9 mouse cellular contexts compared by ENCODE assay signal in genomic region chr19:16367218-16367617, GRCm38 (mm10).
DNase-seq lines count a peak whose midpoint lies in the region; ATAC-seq and TF ChIP-seq lines count a peak whose summit lies in the region.
"Had no signal": no experiment of that assay in that cellular context is flagged by ENCODE, and none has a peak within 500 bp of the region (broad histone marks: within the 10 kb centered on the region; RNA-seq: fewer than 3 reads in every experiment).

No protein-coding gene starts in this region.

- peaks cover 7% of the 10 kb centered on the region; the same call in 1 of the 2 replicates for H3K4me1 ChIP-seq in liver, postnatal 0 days (ENCODE audit: insufficient read depth)
- H3K4me1 ChIP-seq in liver, embryonic 12.5 days, result 0 out of 2 replicates have a peak, but pooled peaks cover 4% of the 10 kb centered on the region
- peaks cover 23% of the 10 kb centered on the region for H3K4me1 ChIP-seq in embryonic fibroblast, embryonic 13.5 days (ENCODE audit: control insufficient read depth, insufficient read depth, low read length)
- peaks cover 22% of the 10 kb centered on the region for H3K4me1 ChIP-seq in midbrain, embryonic 15.5 days

- TF ChIP-seq POLR2A in embryonic fibroblast, embryonic 13.5 days (IDR thresholded peaks at IDR 0.05; ENCODE audit: low read depth, low read length), result no peak

- intact Hi-C loops in gastrocnemius, postnatal 36 days (cut with DNase I), result no loop called here

- 0 out of 2 replicates have a peak overlapping the region, but pooled peaks have one; percentile 2 for H3K27ac ChIP-seq in liver, postnatal 0 days (ENCODE audit: low read depth)
- H3K27ac ChIP-seq in liver, embryonic 12.5 days, result no peak overlapping the region
- H3K27ac ChIP-seq in embryonic fibroblast, embryonic 13.5 days (ENCODE audit: insufficient read depth, low read length), result peak overlapping the region; percentile 74
- peak overlapping the region; percentile 64 for H3K27ac ChIP-seq in midbrain, embryonic 15.5 days

- peak; percentile 69 for ATAC-seq in liver, postnatal 0 days
- no peak for ATAC-seq in liver, embryonic 12.5 days
- ATAC-seq in midbrain, embryonic 15.5 days (replicated peaks), result peak; percentile 38
- no peak for ATAC-seq in cerebellum, adult (ENCODE audit: insufficient number of reproducible peaks, low FRiP score, low TSS enrichment)

- H3K27me3 ChIP-seq in liver, postnatal 0 days (ENCODE audit: insufficient read depth, low read length), result no peaks in the 10 kb centered on the region
- H3K27me3 ChIP-seq in liver, embryonic 12.5 days (replicated peaks), result no peaks in the 10 kb centered on the region
- H3K27me3 ChIP-seq in midbrain, embryonic 15.5 days (replicated peaks), result no peaks in the 10 kb centered on the region

- TF ChIP-seq CTCF in liver, postnatal 0 days (IDR thresholded peaks at IDR 0.05; ENCODE audit: low read depth), result no peak
- TF ChIP-seq CTCF in embryonic fibroblast, embryonic 13.5 days (IDR thresholded peaks at IDR 0.05; ENCODE audit: borderline replicate concordance, insufficient read depth, low read length), result no peak

- no peak for DNase-seq in liver, postnatal 0 days
- peak; percentile 25 to 37 for DNase-seq in gastrocnemius, postnatal 36 days
- DNase-seq in kidney, adult 18-20 months, result no peak
- DNase-seq: heart, postnatal 36 days; right cerebral cortex, postnatal 4 days had no signal

- no peaks in the 10 kb centered on the region for H3K9me3 ChIP-seq in liver, postnatal 0 days (ENCODE audit: low read length)
- H3K9me3 ChIP-seq in liver, embryonic 12.5 days (replicated peaks), result no peaks in the 10 kb centered on the region
- no peaks in the 10 kb centered on the region for H3K9me3 ChIP-seq in midbrain, embryonic 15.5 days

- H3K36me3 ChIP-seq in liver, postnatal 0 days (replicated peaks; ENCODE audit: insufficient read depth, low read length), result peaks cover 7% of the 10 kb centered on the region; the same call in 1 of the 2 replicates
- no peaks in the 10 kb centered on the region; the same call in 1 of the 2 replicates for H3K36me3 ChIP-seq in liver, embryonic 12.5 days
- H3K36me3 ChIP-seq in midbrain, embryonic 15.5 days (replicated peaks), result no peaks in the 10 kb centered on the region

- TF ChIP-seq EP300 in liver, postnatal 0 days (IDR thresholded peaks at IDR 0.05; ENCODE audit: low read depth), result no peak

- H3K9ac ChIP-seq in liver, postnatal 0 days (replicated peaks), result no peak overlapping the region
- no peak overlapping the region for H3K9ac ChIP-seq in liver, embryonic 12.5 days
- no peak overlapping the region for H3K9ac ChIP-seq in midbrain, embryonic 15.5 days

- no peak overlapping the region for H3K4me2 ChIP-seq in liver, postnatal 0 days (ENCODE audit: low read depth, low read length)
- H3K4me2 ChIP-seq in liver, embryonic 12.5 days, result no peak overlapping the region
- no peak overlapping the region for H3K4me2 ChIP-seq in midbrain, embryonic 15.5 days

- no peak overlapping the region for H3K4me3 ChIP-seq in liver, postnatal 0 days (ENCODE audit: low read depth, low read length)
- no peak overlapping the region for H3K4me3 ChIP-seq in liver, embryonic 12.5 days
- H3K4me3 ChIP-seq in embryonic fibroblast, embryonic 13.5 days (ENCODE audit: insufficient read depth, low read length), result no peak overlapping the region
- H3K4me3 ChIP-seq in midbrain, embryonic 15.5 days, result no peak overlapping the region

- 65% methylated on average over 10 of the region's 10 CpGs for WGBS in liver, postnatal 0 days (ENCODE audit: insufficient replicate concordance)
- 79% methylated on average over 10 of the region's 10 CpGs for WGBS in liver, embryonic 12.5 days (ENCODE audit: insufficient replicate concordance)
- WGBS in midbrain, embryonic 15.5 days, result 57% methylated on average over 10 of the region's 10 CpGs

Comparison
In these comparisons a context has a peak if more than half of its experiments do, and no peak if none do; other contexts are left out.
1. ATAC-seq: peak in liver, postnatal 0 days (single experiment) and midbrain, embryonic 15.5 days (single experiment); none in liver, embryonic 12.5 days (single experiment) and cerebellum, adult (single experiment).
2. DNase-seq: peak in gastrocnemius, postnatal 36 days (2 of 2); none in liver, postnatal 0 days (single experiment) and kidney, adult 18-20 months (single experiment).